ENCODE assay signal across 24 mouse cellular contexts in the genomic region with DNA sequence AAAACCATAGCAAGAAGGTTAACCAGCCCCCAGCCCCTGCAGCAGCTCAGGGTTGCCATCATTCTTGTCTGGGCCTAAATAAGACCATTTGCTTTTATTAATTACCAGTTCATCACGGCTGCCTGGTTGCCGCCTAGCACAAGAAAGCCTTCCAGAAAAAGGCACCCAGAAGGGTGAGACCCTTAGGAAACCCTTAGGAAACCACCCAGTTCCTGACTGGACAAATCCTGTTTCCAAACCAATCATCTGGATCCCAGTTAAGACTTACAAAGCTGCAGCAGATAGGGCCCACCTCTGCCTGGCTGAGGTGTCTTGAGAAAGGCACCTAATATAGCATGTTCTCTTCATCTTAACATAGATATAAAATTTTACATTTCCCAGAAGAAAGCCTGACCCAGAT. TPM values are rescaled to one million over a fixed set of nuclear protein-coding genes. Genes with fewer than 3 reads are reported as not detected.
DNase-seq lines count a peak whose midpoint lies in the region; ATAC-seq and TF ChIP-seq lines count a peak whose summit lies in the region.
"Had no signal": no experiment of that assay in that cellular context is flagged by ENCODE, and none has a peak within 500 bp of the region (broad histone marks: within the 10 kb centered on the region; RNA-seq: fewer than 3 reads in every experiment).

No protein-coding gene starts in this region.

- no peaks in the 10 kb centered on the region for H3K36me3 ChIP-seq in heart, adult 2 months (ENCODE audit: control insufficient read depth, insufficient read depth, low read length)
- H3K36me3 ChIP-seq in heart, embryonic 13.5 days, result no peaks in the 10 kb centered on the region
- no peaks in the 10 kb centered on the region for H3K36me3 ChIP-seq in heart, embryonic 11.5 days (ENCODE audit: control insufficient read depth, insufficient read depth, low read length)
- H3K36me3 ChIP-seq in liver, adult 2 months (ENCODE audit: control insufficient read depth, insufficient read depth, low read length), result no peaks in the 10 kb centered on the region
- H3K36me3 ChIP-seq: embryonic facial prominence, embryonic 12.5 days; embryonic facial prominence, embryonic 15.5 days had no signal

- H3K27ac ChIP-seq in heart, adult 2 months, result peak overlapping the region; percentile 54
- H3K27ac ChIP-seq in heart, embryonic 13.5 days (replicated peaks), result peak overlapping the region; percentile 74
- H3K27ac ChIP-seq in heart, embryonic 11.5 days (ENCODE audit: low read depth, low read length), result no peak overlapping the region
- peak overlapping the region; percentile 23; the same call in 1 of the 2 replicates for H3K27ac ChIP-seq in liver, adult 2 months (replicated peaks; ENCODE audit: insufficient read depth, low read depth, low read length)
- H3K27ac ChIP-seq: embryonic facial prominence, embryonic 12.5 days; hindbrain, embryonic 14.5 days; hindbrain, postnatal 0 days had no signal

- TF ChIP-seq EP300 in heart, adult 2 months (IDR thresholded peaks at IDR 0.05; ENCODE audit: insufficient read depth, low read depth, low read length), result no peak

- H3K9me3 ChIP-seq in heart, embryonic 13.5 days, result no peaks in the 10 kb centered on the region
- H3K9me3 ChIP-seq in heart, embryonic 11.5 days (replicated peaks; ENCODE audit: control insufficient read depth, low read length), result no peaks in the 10 kb centered on the region
- H3K9me3 ChIP-seq: embryonic facial prominence, embryonic 12.5 days; embryonic facial prominence, embryonic 15.5 days had no signal

- intact Hi-C loops in heart, adult 2 months (cut with DNase I), result loop anchor here (2.0 to 10.0 kb wide), 3 partner anchors 49 to 154 kb away; no protein-coding TSS in a partner anchor
- intact Hi-C loops in heart, postnatal 25 days (cut with DNase I), result loop anchor here (2.0 to 5.0 kb wide), 4 partner anchors 39 to 154 kb away; no protein-coding TSS in a partner anchor

- H3K4me3 ChIP-seq in heart, adult 2 months, result no peak overlapping the region
- H3K4me3 ChIP-seq in heart, embryonic 13.5 days, result no peak overlapping the region
- H3K4me3 ChIP-seq in heart, embryonic 11.5 days (ENCODE audit: low read depth, low read length), result no peak overlapping the region
- H3K4me3 ChIP-seq in liver, adult 2 months (ENCODE audit: insufficient read depth, low read depth, low read length), result no peak overlapping the region
- H3K4me3 ChIP-seq: embryonic facial prominence, embryonic 12.5 days; embryonic facial prominence, embryonic 15.5 days had no signal

- 61% methylated on average over 2 of the region's 2 CpGs for WGBS in heart, adult 2 months
- WGBS in heart, embryonic 13.5 days, result 91% methylated on average over 2 of the region's 2 CpGs
- 77% methylated on average over 2 of the region's 2 CpGs for WGBS in heart, embryonic 11.5 days (ENCODE audit: insufficient replicate concordance)
- WGBS in liver, adult 2 months, result 97% methylated on average over 2 of the region's 2 CpGs

- no peaks in the 10 kb centered on the region for H3K27me3 ChIP-seq in heart, adult 2 months (ENCODE audit: control insufficient read depth, insufficient read depth, low read length)
- no peaks in the 10 kb centered on the region for H3K27me3 ChIP-seq in heart, embryonic 13.5 days (replicated peaks)
- no peaks in the 10 kb centered on the region for H3K27me3 ChIP-seq in heart, embryonic 11.5 days (ENCODE audit: control insufficient read depth, insufficient read depth, low read length)
- H3K27me3 ChIP-seq in liver, adult 2 months (ENCODE audit: control insufficient read depth, insufficient read depth, low read length), result no peaks in the 10 kb centered on the region
- H3K27me3 ChIP-seq: embryonic facial prominence, embryonic 12.5 days; embryonic facial prominence, embryonic 15.5 days had no signal

- H3K9ac ChIP-seq in heart, adult 2 months (ENCODE audit: low read depth, low read length), result no peak overlapping the region
- H3K9ac ChIP-seq in heart, embryonic 13.5 days, result no peak overlapping the region
- H3K9ac ChIP-seq in heart, embryonic 11.5 days (ENCODE audit: low read depth, low read length), result no peak overlapping the region
- H3K9ac ChIP-seq in liver, adult 2 months (ENCODE audit: low read depth, low read length), result no peak overlapping the region
- H3K9ac ChIP-seq: embryonic facial prominence, embryonic 12.5 days; embryonic facial prominence, embryonic 15.5 days; forebrain, postnatal 0 days; hindbrain, embryonic 14.5 days had no signal

- H3K79me2 ChIP-seq in heart, adult 2 months (replicated peaks; ENCODE audit: control insufficient read depth, insufficient read depth, low read length), result no peaks in the 10 kb centered on the region
- H3K79me2 ChIP-seq in liver, adult 2 months (ENCODE audit: control insufficient read depth, insufficient read depth, low read length), result no peaks in the 10 kb centered on the region; the same call in 1 of the 2 replicates

- no peak for TF ChIP-seq POLR2A in heart, adult 2 months (IDR thresholded peaks at IDR 0.05; ENCODE audit: insufficient read depth, low read depth, low read length)
- TF ChIP-seq POLR2A in liver, adult 2 months (IDR thresholded peaks at IDR 0.05; ENCODE audit: extremely low read depth, insufficient read depth, low read length), result no peak

- TF ChIP-seq CTCF in heart, adult 2 months (IDR thresholded peaks at IDR 0.05), result no peak
- TF ChIP-seq CTCF in liver, adult 2 months (IDR thresholded peaks at IDR 0.05; ENCODE audit: low read depth, low read length), result no peak

- no peak overlapping the region for H3K4me2 ChIP-seq in heart, embryonic 13.5 days
- no peak overlapping the region for H3K4me2 ChIP-seq in heart, embryonic 11.5 days
- H3K4me2 ChIP-seq: embryonic facial prominence, embryonic 12.5 days; embryonic facial prominence, embryonic 15.5 days; hindbrain, embryonic 14.5 days had no signal

- no peak for ATAC-seq in heart, embryonic 13.5 days (ENCODE audit: extremely low read depth, insufficient number of reproducible peaks, low FRiP score, low TSS enrichment)
- no peak for ATAC-seq in heart, embryonic 11.5 days (replicated peaks; ENCODE audit: insufficient number of reproducible peaks, low FRiP score, low TSS enrichment)
- ATAC-seq: CD4-positive, CD25-positive, alpha-beta regulatory T cell, adult 4 months; forebrain, embryonic 14.5 days; forebrain, postnatal 0 days; hindbrain, postnatal 0 days; inflammation-experienced regulatory T-cells, adult 6 months; intestine, embryonic 16.5 days had no signal

- no peak for DNase-seq in heart, adult 2 months
- DNase-seq in heart, postnatal 25 days (ENCODE audit: low spot score), result no peak
- DNase-seq in liver, adult 2 months (ENCODE audit: extremely low read depth, low read depth, low spot score), result no peak
- no peak for DNase-seq in liver
- DNase-seq: adrenal gland, adult 2 months; adrenal gland, postnatal 14 days; cerebellum, adult 11 months; cerebellum, adult 2 months; cerebellum, adult 9-11 months; cerebellum, postnatal 25 days; forebrain, postnatal 0 days; gastrocnemius, postnatal 10 days; gastrocnemius, postnatal 36 days; kidney, adult 8-10 months had no signal

- H3K4me1 ChIP-seq in heart, adult 2 months (ENCODE audit: control insufficient read depth, insufficient read depth, low read length), result peaks cover 11% of the 10 kb centered on the region
- peaks cover 42% of the 10 kb centered on the region for H3K4me1 ChIP-seq in heart, embryonic 13.5 days
- H3K4me1 ChIP-seq in heart, embryonic 11.5 days (ENCODE audit: control insufficient read depth, insufficient read depth, low read length), result peaks cover 4% of the 10 kb centered on the region; the same call in 1 of the 2 replicates
- peaks cover 22% of the 10 kb centered on the region for H3K4me1 ChIP-seq in liver, adult 2 months (ENCODE audit: control insufficient read depth, insufficient read depth, low read length)

RNA-seq across cellular contexts. Expression of gene Il1r1, which starts 1.3 kb away (rescaled TPM):
- total RNA-seq in heart, adult 2 months (2021), result 1 to 10 TPM; 5.5 to 6.1 TPM
- 4.8 and 6.1 TPM in 2 replicates for polyA plus RNA-seq in heart, adult 2 months (2012; rRNA removed)
- 1 to 10 TPM; 6.0 to 6.1 TPM for total RNA-seq in heart, postnatal 25 days (2021)
- polyA plus RNA-seq in heart, embryonic 13.5 days (2015; fragmentation: Nextera tagmentation; extraction: Ambion mirVana), result 6.2 and 6.3 TPM in 2 replicates
- 7.9 and 9.8 TPM in 2 replicates for polyA plus RNA-seq in heart, embryonic 11.5 days (2014; fragmentation: Nextera tagmentation; extraction: Ambion mirVana)
- 9.4 and 16.0 TPM in 2 replicates for total RNA-seq in liver, adult 2 months (2014; rRNA removed)
- 2.0 and 5.5 TPM in 2 replicates for polyA plus RNA-seq in liver, adult 2 months (2012; rRNA removed)
- polyA plus RNA-seq: CD4-positive, CD25-positive, alpha-beta regulatory T cell, adult 4 months had no signal
